Mouse (Mus musculus) spleen, postnatal 36 days (tissue): ENCODE measurements around the gene Sp3.

ENCODE experiments used
- DNase-seq, 2 experiments: peaks; one replicate each; pipeline ENCODE4 v3.0.0; 2022; ENCODE audit warnings: low spot score in 2 of 2, mixed read lengths in 1 of 2

Sp3 gene

GRCm38 (mm10) chr2:72980337-72981074 lies at the start of gene Sp3:
Gene Sp3 (minus strand): TSS chr2:72980446.
- DNase-seq, result peak; percentile 97

GRCm38 (mm10) chr2:73029846-73030245 lies 49.6 kb upstream of the Sp3 start:
- no peak for DNase-seq

GRCm38 (mm10) chr2:73028019-73028418 lies 47.8 kb upstream of the Sp3 start:
- no peak for DNase-seq

GRCm38 (mm10) chr2:73027126-73027525 lies 46.9 kb upstream of the Sp3 start:
- DNase-seq, result no peak

GRCm38 (mm10) chr2:73023803-73024202 lies 43.6 kb upstream of the Sp3 start:
- DNase-seq, result peak; percentile 59 to 76

- peak in 1 of 2 experiments; percentile 36 for DNase-seq
Observed at GRCm38 (mm10) chr2:73021046-73021445, 40.8 kb upstream of the Sp3 start.

GRCm38 (mm10) chr2:73019371-73020146 lies 39.3 kb upstream of the Sp3 start:
- DNase-seq, result no peak

GRCm38 (mm10) chr2:73014063-73014462 lies 33.8 kb upstream of the Sp3 start:
- DNase-seq, result peak in 1 of 2 experiments; percentile 29

- DNase-seq, result no peak
Observed at GRCm38 (mm10) chr2:73012636-73013035, 32.4 kb upstream of the Sp3 start.

GRCm38 (mm10) chr2:73007472-73007871 lies 27.2 kb upstream of the Sp3 start:
- no peak for DNase-seq

- no peak for DNase-seq
Observed at GRCm38 (mm10) chr2:73005611-73006515, 25.6 kb upstream of the Sp3 start.

GRCm38 (mm10) chr2:73003751-73004717 lies 23.8 kb upstream of the Sp3 start:
- peak; percentile 59 to 63 for DNase-seq

GRCm38 (mm10) chr2:73003049-73003448 lies 22.8 kb upstream of the Sp3 start:
- peak; percentile 91 to 94 for DNase-seq

GRCm38 (mm10) chr2:73002451-73002850 lies 22.2 kb upstream of the Sp3 start:
- no peak for DNase-seq

GRCm38 (mm10) chr2:73001994-73002393 lies 21.7 kb upstream of the Sp3 start:
- peak in 1 of 2 experiments; percentile 39 for DNase-seq

- DNase-seq, result no peak
Observed at GRCm38 (mm10) chr2:73000194-73000593, 19.9 kb upstream of the Sp3 start.

GRCm38 (mm10) chr2:72997586-72997985 lies 17.3 kb upstream of the Sp3 start:
- DNase-seq, result no peak

- peak; percentile 81 to 85 for DNase-seq
Observed at GRCm38 (mm10) chr2:72996808-72997378, 16.6 kb upstream of the Sp3 start.

- peak; percentile 35 to 48 for DNase-seq
Observed at GRCm38 (mm10) chr2:72995346-72996097, 15.3 kb upstream of the Sp3 start.

- no peak for DNase-seq
Observed at GRCm38 (mm10) chr2:72994165-72994564, 13.9 kb upstream of the Sp3 start.
